In the genomic region with DNA sequence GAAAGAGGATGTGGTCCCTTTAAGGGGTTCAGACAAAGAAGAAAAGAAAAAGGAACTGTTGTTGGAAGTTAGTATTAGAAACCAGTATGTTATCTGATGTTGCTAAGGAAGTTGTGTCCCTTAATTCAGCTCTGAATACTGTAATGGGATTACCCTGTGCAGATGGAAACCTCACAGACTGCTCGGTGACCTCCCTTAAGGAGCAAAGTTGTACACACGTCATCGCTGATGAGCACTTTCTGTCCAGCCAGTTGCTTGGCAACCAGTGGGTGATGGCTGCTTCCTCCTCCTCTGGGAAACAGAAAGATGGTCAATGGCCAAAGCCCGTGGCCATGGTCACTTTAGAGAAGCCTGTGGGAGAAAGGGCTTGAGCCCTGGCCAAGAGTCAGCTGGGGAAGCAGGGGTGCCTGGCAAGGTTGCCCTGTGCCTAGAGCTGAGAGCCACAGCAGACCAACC, we compare ENCODE assay signal across 10 mouse cellular contexts. TPM values are rescaled to one million over a fixed set of nuclear protein-coding genes. Genes with fewer than 3 reads are reported as not detected.
A peak's percentile ranks its signal among the peaks of the same experiment; 100 is the strongest.
DNase-seq lines count a peak whose midpoint lies in the region; ATAC-seq and TF ChIP-seq lines count a peak whose summit lies in the region.
"Had no signal": no experiment of that assay in that cellular context is flagged by ENCODE, and none has a peak within 500 bp of the region (broad histone marks: within the 10 kb centered on the region; RNA-seq: fewer than 3 reads in every experiment).

No protein-coding gene starts in this region.

- H3K4me3 ChIP-seq in hindbrain, embryonic 12.5 days: no peak overlapping the region
- H3K4me3 ChIP-seq in hindbrain, embryonic 11.5 days (ENCODE audit: low read depth, low read length): no peak overlapping the region
- H3K4me3 ChIP-seq in bone marrow macrophage, adult 2 months (ENCODE audit: insufficient read depth, low read length): no peak overlapping the region
- no peak overlapping the region for H3K4me3 ChIP-seq in forebrain, embryonic 14.5 days (ENCODE audit: low read depth, low read length)
- H3K4me3 ChIP-seq: neural tube, embryonic 12.5 days had no signal

- 46% methylated on average over 4 of the region's 4 CpGs for WGBS in hindbrain, embryonic 12.5 days
- 50% methylated on average over 4 of the region's 4 CpGs for WGBS in hindbrain, embryonic 11.5 days
- 67% methylated on average over 4 of the region's 4 CpGs for WGBS in forebrain, embryonic 14.5 days

- peaks cover 9% of the 10 kb centered on the region; the same call in 1 of the 2 replicates for H3K36me3 ChIP-seq in hindbrain, embryonic 12.5 days
- no peaks in the 10 kb centered on the region for H3K36me3 ChIP-seq in hindbrain, embryonic 11.5 days (ENCODE audit: control insufficient read depth, insufficient read depth, low read length)
- H3K36me3 ChIP-seq in forebrain, embryonic 14.5 days (ENCODE audit: control insufficient read depth, insufficient read depth, low read length): 0 out of 2 replicates have a peak, but pooled peaks cover 2% of the 10 kb centered on the region

- intact Hi-C loops in left cerebral cortex, postnatal 25 days (cut with DNase I): no loop called here

- no peak overlapping the region for H3K9ac ChIP-seq in hindbrain, embryonic 12.5 days
- no peak overlapping the region for H3K9ac ChIP-seq in hindbrain, embryonic 11.5 days (ENCODE audit: low read depth, low read length)
- no peak overlapping the region for H3K9ac ChIP-seq in forebrain, embryonic 14.5 days (ENCODE audit: low read length)
- H3K9ac ChIP-seq: neural tube, embryonic 12.5 days had no signal

- no peak overlapping the region for H3K4me2 ChIP-seq in hindbrain, embryonic 12.5 days (replicated peaks)
- H3K4me2 ChIP-seq in hindbrain, embryonic 11.5 days (replicated peaks; ENCODE audit: low read depth, low read length): no peak overlapping the region
- H3K4me2 ChIP-seq in forebrain, embryonic 14.5 days (ENCODE audit: low read length): no peak overlapping the region
- H3K4me2 ChIP-seq: neural tube, embryonic 12.5 days had no signal

- no peak for TF ChIP-seq CTCF in bone marrow macrophage, adult 2 months (IDR thresholded peaks at IDR 0.05; ENCODE audit: low read depth, low read length)

- H3K4me1 ChIP-seq in hindbrain, embryonic 12.5 days: peaks cover 41% of the 10 kb centered on the region
- peaks cover 14% of the 10 kb centered on the region for H3K4me1 ChIP-seq in hindbrain, embryonic 11.5 days (replicated peaks; ENCODE audit: control insufficient read depth, insufficient read depth, low read length)
- H3K4me1 ChIP-seq in bone marrow macrophage, adult 2 months (ENCODE audit: control insufficient read depth, insufficient read depth, low read length): peaks cover 45% of the 10 kb centered on the region
- H3K4me1 ChIP-seq in forebrain, embryonic 14.5 days (ENCODE audit: control insufficient read depth, insufficient read depth, low read length): peaks cover 7% of the 10 kb centered on the region

- H3K27me3 ChIP-seq in hindbrain, embryonic 12.5 days: no peaks in the 10 kb centered on the region
- H3K27me3 ChIP-seq in hindbrain, embryonic 11.5 days (ENCODE audit: control insufficient read depth, insufficient read depth, low read length): no peaks in the 10 kb centered on the region
- H3K27me3 ChIP-seq in forebrain, embryonic 14.5 days (replicated peaks; ENCODE audit: control insufficient read depth, insufficient read depth, low read length): no peaks in the 10 kb centered on the region
- H3K27me3 ChIP-seq: neural tube, embryonic 12.5 days; Patski had no signal

- H3K27ac ChIP-seq in hindbrain, embryonic 12.5 days: 0 out of 2 replicates have a peak overlapping the region, but pooled peaks have one; percentile 18
- no peak overlapping the region for H3K27ac ChIP-seq in hindbrain, embryonic 11.5 days (ENCODE audit: low read depth, low read length)
- peak overlapping the region; percentile 57 for H3K27ac ChIP-seq in bone marrow macrophage, adult 2 months (ENCODE audit: insufficient read depth, low read depth, low read length)
- H3K27ac ChIP-seq in forebrain, embryonic 14.5 days (ENCODE audit: low read depth, low read length): no peak overlapping the region
- H3K27ac ChIP-seq: neural tube, embryonic 12.5 days had no signal

- H3K9me3 ChIP-seq in hindbrain, embryonic 12.5 days (replicated peaks): no peaks in the 10 kb centered on the region
- H3K9me3 ChIP-seq in hindbrain, embryonic 11.5 days (ENCODE audit: control insufficient read depth, low read length): no peaks in the 10 kb centered on the region
- no peaks in the 10 kb centered on the region for H3K9me3 ChIP-seq in forebrain, embryonic 14.5 days (replicated peaks; ENCODE audit: control insufficient read depth, low read length)
- H3K9me3 ChIP-seq: neural tube, embryonic 12.5 days had no signal

- TF ChIP-seq POLR2A in bone marrow macrophage, adult 2 months (IDR thresholded peaks at IDR 0.05; ENCODE audit: borderline replicate concordance, low read depth, low read length): no peak

- no peak for ATAC-seq in hindbrain, embryonic 12.5 days (ENCODE audit: low FRiP score)
- ATAC-seq in hindbrain, embryonic 11.5 days (ENCODE audit: low FRiP score): no peak
- ATAC-seq in forebrain, embryonic 14.5 days: no peak
- ATAC-seq: Patski had no signal

- DNase-seq in hindbrain, embryonic 11.5 days (ENCODE audit: low spot score): no peak
- DNase-seq in B cell, adult 2 months: peak; percentile 72 to 76
- DNase-seq in heart, adult 9 months (ENCODE audit: low spot score in 2 of 2): peak; percentile 76 to 85
- DNase-seq in left cerebral cortex, postnatal 25 days (ENCODE audit: low spot score in 2 of 2): peak; percentile 36 to 59
- DNase-seq in right cerebral cortex, postnatal 14 days: peak; percentile 16
- no peak for DNase-seq in forebrain, embryonic 14.5 days (ENCODE audit: low spot score)

RNA-seq across cellular contexts. Expression of a gene that starts 9.7 kb away (rescaled TPM):
- polyA plus RNA-seq in hindbrain, embryonic 12.5 days (2016; fragmentation: Nextera tagmentation; extraction: Ambion mirVana): not detected in 2 replicates
- 0.17 TPM in 1 of 2 replicates, not detected in the other for polyA plus RNA-seq in hindbrain, embryonic 11.5 days (2014; fragmentation: Nextera tagmentation; extraction: Ambion mirVana)
- not detected in 2 replicates for polyA plus RNA-seq in bone marrow macrophage, adult 2 months (2012; ENCODE audit: insufficient read depth, insufficient read length, missing spikeins)
- not detected for total RNA-seq in left cerebral cortex, postnatal 25 days (2021)
- polyA plus RNA-seq in forebrain, embryonic 14.5 days (2014; fragmentation: Nextera tagmentation; extraction: Ambion mirVana): not detected in 2 replicates
- polyA plus RNA-seq: neural tube, embryonic 12.5 days had no signal

RNA-seq across cellular contexts. Expression of a gene that starts 16.4 kb away (rescaled TPM):
- 94.2 and 104 TPM in 2 replicates for polyA plus RNA-seq in hindbrain, embryonic 12.5 days (2016; fragmentation: Nextera tagmentation; extraction: Ambion mirVana)
- 109 and 117 TPM in 2 replicates for polyA plus RNA-seq in hindbrain, embryonic 11.5 days (2014; fragmentation: Nextera tagmentation; extraction: Ambion mirVana)
- polyA plus RNA-seq in bone marrow macrophage, adult 2 months (2012; ENCODE audit: insufficient read depth, insufficient read length, missing spikeins): 1.8 and 2.1 TPM in 2 replicates
- 1 to 10 TPM; 2.7 to 2.9 TPM for total RNA-seq in left cerebral cortex, postnatal 25 days (2021)
- polyA plus RNA-seq in forebrain, embryonic 14.5 days (2014; fragmentation: Nextera tagmentation; extraction: Ambion mirVana): 37.0 and 41.8 TPM in 2 replicates

RNA-seq across cellular contexts. Expression of a gene that starts 30.7 kb away (rescaled TPM):
- polyA plus RNA-seq in hindbrain, embryonic 12.5 days (2016; fragmentation: Nextera tagmentation; extraction: Ambion mirVana): 266 and 282 TPM in 2 replicates
- 284 and 291 TPM in 2 replicates for polyA plus RNA-seq in hindbrain, embryonic 11.5 days (2014; fragmentation: Nextera tagmentation; extraction: Ambion mirVana)
- 840 and 888 TPM in 2 replicates for polyA plus RNA-seq in bone marrow macrophage, adult 2 months (2012; ENCODE audit: insufficient read depth, insufficient read length, missing spikeins)
- total RNA-seq in left cerebral cortex, postnatal 25 days (2021): 100 to 1,000 TPM; 280 to 281 TPM
- polyA plus RNA-seq in forebrain, embryonic 14.5 days (2014; fragmentation: Nextera tagmentation; extraction: Ambion mirVana): 303 and 306 TPM in 2 replicates

Comparison
In these comparisons a context has a peak if more than half of its experiments do, and no peak if none do; other contexts are left out.
1. H3K27ac ChIP-seq: peak in hindbrain, embryonic 12.5 days (single experiment) and bone marrow macrophage, adult 2 months (single experiment); none in hindbrain, embryonic 11.5 days (single experiment) and forebrain, embryonic 14.5 days (single experiment).
2. DNase-seq: peak in B cell, adult 2 months (2 of 2), heart, adult 9 months (2 of 2), left cerebral cortex, postnatal 25 days (2 of 2) and right cerebral cortex, postnatal 14 days (single experiment); none in hindbrain, embryonic 11.5 days (single experiment) and forebrain, embryonic 14.5 days (single experiment).
3. RNA of a gene that starts 16.4 kb away (polyA plus RNA-seq): 109 to 117 TPM in hindbrain, embryonic 11.5 days, 94.2 to 104 TPM in hindbrain, embryonic 12.5 days and 37.0 to 41.8 TPM in forebrain, embryonic 14.5 days; 1.8 to 2.1 TPM in bone marrow macrophage, adult 2 months; every median in the first group is over 10 times any median in the second.